In the genomic region with DNA sequence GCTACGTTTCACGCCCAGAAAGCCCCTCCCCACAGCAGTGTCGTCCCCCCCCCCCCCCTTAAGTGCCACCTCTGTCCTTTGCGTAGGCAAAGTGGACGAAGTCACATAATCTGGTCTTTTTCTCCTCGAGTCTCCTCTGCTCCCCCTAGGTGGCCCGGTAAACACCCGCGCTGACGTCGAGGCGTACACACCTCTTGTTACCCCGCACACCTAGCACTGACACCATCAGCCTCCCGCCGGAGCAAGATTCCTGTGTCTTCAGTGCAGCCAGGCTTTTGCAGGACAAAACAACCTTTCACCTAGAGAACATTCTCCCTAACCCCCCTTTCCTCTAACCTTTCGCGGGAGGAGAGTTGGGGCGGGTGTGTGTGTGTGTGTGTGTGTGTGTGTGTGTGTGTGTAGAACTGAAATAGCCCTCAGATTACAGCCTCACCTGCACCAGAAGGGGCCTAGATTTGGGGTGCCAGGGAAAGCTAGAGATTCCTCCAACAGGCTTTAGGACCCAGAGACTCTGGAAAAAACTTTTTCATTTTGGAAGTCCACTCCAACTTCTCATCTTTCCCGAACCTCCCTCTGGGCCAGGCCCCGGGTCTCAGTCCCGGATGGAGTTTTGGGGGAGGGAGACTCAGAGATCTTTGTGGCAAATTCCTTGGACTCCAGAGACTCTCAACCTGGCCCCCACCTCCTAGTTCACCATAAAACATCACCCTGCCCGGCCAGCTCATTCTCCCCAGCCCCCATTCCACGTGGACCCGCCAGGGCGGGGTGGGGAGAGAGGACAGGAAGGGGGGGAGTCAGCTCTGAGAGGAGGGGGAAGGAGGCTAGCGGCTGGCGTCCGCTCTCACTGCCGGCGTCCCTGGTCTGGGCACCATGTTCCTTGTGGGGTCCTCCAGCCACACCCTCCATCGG, we compare ENCODE assay signal across 7 mouse cellular contexts. TPM values are rescaled to one million over a fixed set of nuclear protein-coding genes. Genes with fewer than 3 reads are reported as not detected.
DNase-seq lines count a peak whose midpoint lies in the region; ATAC-seq and TF ChIP-seq lines count a peak whose summit lies in the region.

A gene (plus strand): TSS at position 784 of the 909 bp plus-strand sequence.

- no peak for TF ChIP-seq CTCF in C2C12 (IDR thresholded peaks at IDR 0.05; ENCODE audit: control insufficient read depth, insufficient read depth, insufficient read length)
- no peak for TF ChIP-seq CTCF in embryonic fibroblast, embryonic 13.5 days (IDR thresholded peaks at IDR 0.05; ENCODE audit: borderline replicate concordance, insufficient read depth, low read length)

- H3K79me3 ChIP-seq in C2C12 (ENCODE audit: low read depth), result peaks cover 63% of the 10 kb centered on the region

- peak; percentile 89 for TF ChIP-seq POLR2A in embryonic fibroblast, embryonic 13.5 days (IDR thresholded peaks at IDR 0.05; ENCODE audit: low read depth, low read length)

- peak within 1 kb of the TSS; percentile 92 for H3K27ac ChIP-seq in embryonic fibroblast, embryonic 13.5 days (ENCODE audit: insufficient read depth, low read length)
- peak within 1 kb of the TSS; percentile 91 for H3K27ac ChIP-seq in heart, embryonic 15.5 days
- peak within 1 kb of the TSS; percentile 96 for H3K27ac ChIP-seq in limb, embryonic 10.5 days
- peak within 1 kb of the TSS; percentile 75 for H3K27ac ChIP-seq in midbrain, embryonic 16.5 days (ENCODE audit: low read length)

- ATAC-seq in heart, embryonic 15.5 days (replicated peaks; ENCODE audit: insufficient number of reproducible peaks, insufficient read depth, low FRiP score, low read depth), result peak; percentile 47
- ATAC-seq in midbrain, embryonic 16.5 days, result peak; percentile 40; the same call in 1 of the 2 replicates

- peaks cover 6% of the 10 kb centered on the region; the same call in 1 of the 2 replicates for H3K4me1 ChIP-seq in embryonic fibroblast, embryonic 13.5 days (ENCODE audit: control insufficient read depth, insufficient read depth, low read length)
- H3K4me1 ChIP-seq in heart, embryonic 15.5 days (replicated peaks), result peaks cover 51% of the 10 kb centered on the region
- H3K4me1 ChIP-seq in limb, embryonic 10.5 days, result peaks cover 65% of the 10 kb centered on the region
- H3K4me1 ChIP-seq in midbrain, embryonic 16.5 days (ENCODE audit: control insufficient read depth, insufficient read depth, low read length), result peaks cover 18% of the 10 kb centered on the region

- WGBS in heart, embryonic 15.5 days, result 1% methylated on average over 31 of the region's 31 CpGs
- 0% methylated on average over 31 of the region's 31 CpGs for WGBS in limb, embryonic 10.5 days
- under 1% methylated on average over 27 of the region's 31 CpGs for WGBS in midbrain, embryonic 16.5 days

- H3K9me3 ChIP-seq in heart, embryonic 15.5 days (replicated peaks), result no peaks in the 10 kb centered on the region
- no peaks in the 10 kb centered on the region for H3K9me3 ChIP-seq in limb, embryonic 10.5 days (replicated peaks)
- H3K9me3 ChIP-seq in midbrain, embryonic 16.5 days (replicated peaks; ENCODE audit: control insufficient read depth, low read length, poor library complexity, severe bottlenecking), result no peaks in the 10 kb centered on the region

- DNase-seq in Muller cell, postnatal 12 days (ENCODE audit: inconsistent ontology term), result peak; percentile 91
- peak; percentile 84 for DNase-seq in limb, embryonic 10.5 days (ENCODE audit: low spot score)
- DNase-seq in right cerebral cortex, postnatal 10 days (ENCODE audit: low spot score in 2 of 2), result no peak

- peak within 1 kb of the TSS; percentile 88 for H3K4me3 ChIP-seq in C2C12 (ENCODE audit: insufficient read depth, poor library complexity, severe bottlenecking)
- H3K4me3 ChIP-seq in embryonic fibroblast, embryonic 13.5 days (ENCODE audit: insufficient read depth, low read length), result peak within 1 kb of the TSS; percentile 97
- peak within 1 kb of the TSS; percentile 63 for H3K4me3 ChIP-seq in heart, embryonic 15.5 days
- peak within 1 kb of the TSS; percentile 84 for H3K4me3 ChIP-seq in limb, embryonic 10.5 days
- H3K4me3 ChIP-seq in midbrain, embryonic 16.5 days (ENCODE audit: low read depth, low read length), result peak within 1 kb of the TSS; percentile 72

- peak within 1 kb of the TSS; percentile 94 for H3ac ChIP-seq in C2C12 (ENCODE audit: control insufficient read depth, insufficient read length, low read depth)

- H3K4me2 ChIP-seq in heart, embryonic 15.5 days, result peak within 1 kb of the TSS; percentile 85
- peak within 1 kb of the TSS; percentile 65 for H3K4me2 ChIP-seq in midbrain, embryonic 16.5 days (ENCODE audit: low read length)

- peaks cover 88% of the 10 kb centered on the region for H3K79me2 ChIP-seq in C2C12 (ENCODE audit: control insufficient read depth, insufficient read depth)

- H3K9ac ChIP-seq in heart, embryonic 15.5 days, result peak within 1 kb of the TSS; percentile 76
- peak within 1 kb of the TSS; percentile 80 for H3K9ac ChIP-seq in midbrain, embryonic 16.5 days (ENCODE audit: low read depth, low read length)

- H3K27me3 ChIP-seq in C2C12 (ENCODE audit: control insufficient read depth, insufficient read depth, insufficient read length), result no peaks in the 10 kb centered on the region
- H3K27me3 ChIP-seq in heart, embryonic 15.5 days, result no peaks in the 10 kb centered on the region
- no peaks in the 10 kb centered on the region; the same call in 1 of the 2 replicates for H3K27me3 ChIP-seq in limb, embryonic 10.5 days (ENCODE audit: low read depth, poor library complexity, severe bottlenecking)
- peaks cover 8% of the 10 kb centered on the region for H3K27me3 ChIP-seq in midbrain, embryonic 16.5 days (ENCODE audit: control insufficient read depth, insufficient read depth, low read depth, low read length)

- H3K36me3 ChIP-seq in C2C12 (ENCODE audit: control insufficient read depth, insufficient read depth), result peaks cover 46% of the 10 kb centered on the region
- H3K36me3 ChIP-seq in heart, embryonic 15.5 days, result peaks cover 4% of the 10 kb centered on the region
- peaks cover 37% of the 10 kb centered on the region for H3K36me3 ChIP-seq in limb, embryonic 10.5 days
- H3K36me3 ChIP-seq in midbrain, embryonic 16.5 days (ENCODE audit: control insufficient read depth, insufficient read depth, low read length), result peaks cover 3% of the 10 kb centered on the region; the same call in 1 of the 2 replicates

TF ChIP-seq in C2C12, 6 proteins besides CTCF, POLR2A, EP300 and RAD21:
- TF ChIP-seq MAX (IDR thresholded peaks at IDR 0.05) (peak; percentile 94), MYOG (IDR thresholded peaks at IDR 0.05; ENCODE audit: control insufficient read depth, extremely low read depth, insufficient read length) (no peak), CEBPB (IDR thresholded peaks at IDR 0.05; ENCODE audit: low read depth) (no peak), USF1 (IDR thresholded peaks at IDR 0.05; ENCODE audit: low read depth) (no peak), FOSL1 (IDR thresholded peaks at IDR 0.05; ENCODE audit: insufficient read depth, low read length, poor library complexity, severe bottlenecking) (no peak), MYOD1 (IDR thresholded peaks at IDR 0.05; ENCODE audit: control insufficient read depth, insufficient read length, low read depth) (no peak)

RNA-seq across cellular contexts. Expression of the gene that starts here (rescaled TPM):
- polyA plus RNA-seq in C2C12 (2012; fragmentation: generic; extraction: Trizol), result 250 TPM
- polyA plus RNA-seq in embryonic fibroblast, embryonic 13.5 days (2011; ENCODE audit: insufficient read length, low read depth, missing spikeins), result 283 and 298 TPM in 2 replicates
- 86.3 and 119 TPM in 2 replicates for polyA plus RNA-seq in heart, embryonic 15.5 days (2015; fragmentation: Nextera tagmentation; extraction: Ambion mirVana)
- 67.6 and 89.5 TPM in 2 replicates for polyA plus RNA-seq in limb, embryonic 10.5 days (2016; fragmentation: Nextera tagmentation; extraction: Ambion mirVana)
- polyA plus RNA-seq in midbrain, embryonic 16.5 days (2015; fragmentation: Nextera tagmentation; extraction: Ambion mirVana), result 19.3 and 19.6 TPM in 2 replicates

Comparison
In these comparisons a context has a peak if more than half of its experiments do, and no peak if none do; other contexts are left out.
1. DNase-seq: peak in Muller cell, postnatal 12 days (single experiment) and limb, embryonic 10.5 days (single experiment); none in right cerebral cortex, postnatal 10 days (0 of 2).
2. Peak in every context shown above with its lines, with median percentiles within 50 percentile points of each other: H3K4me3 ChIP-seq and H3K27ac ChIP-seq.